Mouse (Mus musculus) CH12.LX (cell line): Measurements from ENCODE around the gene Cln6. TPM values are rescaled to one million over a fixed set of nuclear protein-coding genes. Genes with fewer than 3 reads are reported as not detected.

ENCODE experiments used
- DNase-seq: peaks from one replicate; pipeline ENCODE4 v3.0.0-alpha.2; 2013; ENCODE audit errors: extremely low read depth
- H3K27ac ChIP-seq: 2 replicates; pipeline ENCODE4 v1.5.1; 2012; ENCODE audit warnings: low read depth, mild to moderate bottlenecking, control low read depth, moderate library complexity; ENCODE audit not compliant: insufficient read depth
- H3K27me3 ChIP-seq: replicated peaks from 2 replicates; pipeline ENCODE3; 2012; ENCODE audit warnings: inconsistent platforms
- H3K36me3 ChIP-seq, 2 experiments: replicated peaks in 1 of 2; 2 replicates each; pipeline versions ENCODE3 to v1.6.1; 2012; ENCODE audit warnings: inconsistent platforms in 1 of 2, low read length in 1 of 2, mild to moderate bottlenecking in 1 of 2, mixed read lengths in 1 of 2, moderate library complexity in 1 of 2; ENCODE audit not compliant: control insufficient read depth in 1 of 2, insufficient read depth in 1 of 2
- H3K4me1 ChIP-seq, 2 experiments: 2 replicates each; pipeline ENCODE4 v1.6.1; 2012; ENCODE audit warnings: inconsistent platforms in 1 of 2, moderate library complexity in 1 of 2; ENCODE audit not compliant: insufficient read depth in 2 of 2, control insufficient read depth in 1 of 2
- H3K4me2 ChIP-seq: 2 replicates; pipeline ENCODE4 v1.6.1; 2012; ENCODE audit warnings: low read depth, mild to moderate bottlenecking, control low read depth; ENCODE audit not compliant: poor library complexity, insufficient read depth, severe bottlenecking
- H3K4me3 ChIP-seq, 3 experiments: fragments of 150-350 bp in 1 of 3; sonication (generic) in 1 of 3; replicated peaks in 1 of 3; 2 replicates each; pipeline versions ENCODE3 to v1.5.1; 2011 to 2012; ENCODE audit warnings: low read depth in 2 of 3, low read length in 2 of 3, mild to moderate bottlenecking in 2 of 3, moderate library complexity in 2 of 3, control low read depth in 1 of 3, improper control_type of control experiment in 1 of 3, inconsistent platforms in 1 of 3, mixed read lengths in 1 of 3; ENCODE audit not compliant: poor library complexity in 1 of 3
- H3K79me2 ChIP-seq: replicated peaks from 2 replicates; pipeline ENCODE4 v1.6.1; 2012; ENCODE audit warnings: mild to moderate bottlenecking, moderate library complexity; ENCODE audit not compliant: control insufficient read depth, poor library complexity, insufficient read depth, severe bottlenecking; ENCODE audit errors: extremely low read depth
- H3K9ac ChIP-seq: 2 replicates; pipeline ENCODE4 v1.6.1; 2012; ENCODE audit warnings: low read depth, mild to moderate bottlenecking, control low read depth, moderate library complexity; ENCODE audit not compliant: insufficient read depth
- H3K9me3 ChIP-seq: replicated peaks from 2 replicates; pipeline ENCODE3; 2012; ENCODE audit warnings: low read length, inconsistent platforms, mixed read lengths
- CHD1 ChIP-seq: IDR thresholded peaks from 2 replicates; pipeline ENCODE4 v1.6.1; 2012; ENCODE audit warnings: low read depth, low read length, improper control_type of control experiment, inconsistent platforms
- CHD2 ChIP-seq: IDR thresholded peaks from 2 replicates; pipeline ENCODE4 v1.6.1; 2011; ENCODE audit warnings: low read length, improper control_type of control experiment
- CTCF ChIP-seq, 2 experiments: IDR thresholded peaks in 1 of 2; conservative IDR thresholded peaks in 1 of 2; 2 replicates each; pipeline ENCODE4 v1.5.1; 2011 to 2012; ENCODE audit warnings: low read depth in 2 of 2, low read length in 2 of 2, improper control_type of control experiment in 1 of 2, inconsistent platforms in 1 of 2, mild to moderate bottlenecking in 1 of 2, moderate library complexity in 1 of 2
- E2F4 ChIP-seq: IDR thresholded peaks from 2 replicates; pipeline ENCODE4 v1.6.1; 2011; ENCODE audit warnings: low read depth, low read length, improper control_type of control experiment; ENCODE audit not compliant: insufficient replicate concordance
- EP300 ChIP-seq: IDR thresholded peaks from 2 replicates; pipeline ENCODE4 v1.6.1; 2011; ENCODE audit warnings: low read length, improper control_type of control experiment
- ETS1 ChIP-seq: conservative IDR thresholded peaks from 2 replicates; pipeline ENCODE4 v1.6.1; 2012; ENCODE audit warnings: low read depth, mild to moderate bottlenecking, inconsistent platforms, low read length, improper control_type of control experiment, moderate library complexity
- MAFK ChIP-seq: IDR thresholded peaks from 2 replicates; pipeline ENCODE4 v1.6.1; 2011; ENCODE audit warnings: low read length, improper control_type of control experiment; ENCODE audit not compliant: insufficient replicate concordance
- MAX ChIP-seq: IDR thresholded peaks from 2 replicates; pipeline ENCODE4 v1.6.1; 2011; ENCODE audit warnings: low read length, improper control_type of control experiment
- MAZ ChIP-seq: IDR thresholded peaks from 2 replicates; pipeline ENCODE4 v1.6.1; 2012; ENCODE audit warnings: low read depth, mild to moderate bottlenecking, inconsistent platforms, low read length, improper control_type of control experiment, moderate library complexity
- MEF2A ChIP-seq: IDR thresholded peaks from 2 replicates; pipeline ENCODE4 v1.6.1; 2014; ENCODE audit warnings: low read depth, mild to moderate bottlenecking, inconsistent platforms, low read length, improper control_type of control experiment, borderline replicate concordance
- NELFE ChIP-seq: IDR thresholded peaks from 2 replicates; pipeline ENCODE4 v1.6.1; 2011; ENCODE audit warnings: low read depth, low read length, improper control_type of control experiment
- PAX5 ChIP-seq: IDR thresholded peaks from 2 replicates; pipeline ENCODE4 v1.6.1; 2012; ENCODE audit warnings: low read length, inconsistent platforms, mixed read lengths
- POLR2A ChIP-seq: IDR thresholded peaks from 2 replicates; pipeline ENCODE4 v1.6.1; 2011; ENCODE audit warnings: low read depth, mild to moderate bottlenecking, improper control_type of control experiment, low read length
- TBP ChIP-seq: conservative IDR thresholded peaks from 2 replicates; pipeline ENCODE4 v1.6.1; 2011; ENCODE audit warnings: low read depth, low read length, improper control_type of control experiment
- USF2 ChIP-seq: conservative IDR thresholded peaks from 2 replicates; pipeline ENCODE4 v1.6.1; 2011; ENCODE audit warnings: low read depth, low read length, improper control_type of control experiment
- ZC3H11A ChIP-seq: IDR thresholded peaks from 2 replicates; pipeline ENCODE4 v1.6.1; 2012; ENCODE audit warnings: low read depth, mild to moderate bottlenecking, inconsistent platforms, low read length, improper control_type of control experiment
- dilution Hi-C: fragments of 300-500 bp; cut with MboI; formaldehyde crosslinking; loops from 2 replicates; pipeline ENCODE4 v1.14.3; 2020; ENCODE audit warnings: low sequenced_read_pairs; ENCODE audit not compliant: extremely low pct_unique_long_range_greater_than_20kb, extremely low pct_ligation_motif_present
- in situ Hi-C: fragments of 300-500 bp; cut with MboI; formaldehyde crosslinking; loops from 3 replicates; pipeline ENCODE4 v1.14.3; 2019; ENCODE audit warnings: low sequenced_read_pairs, low pct_ligation_motif_present, low pct_unique_long_range_greater_than_20kb, mixed read lengths
- polyA plus RNA-seq: library from polyadenylated mRNA; unstranded; fragments of >175 nt; gene quantifications from 2 replicates; pipeline ENCODE4 v1.2.1, GENCODE M21; 2012; ENCODE audit warnings: low read depth; ENCODE audit not compliant: insufficient read length
- total RNA-seq, 2 experiments: library from RNA; depleted of rRNA; stranded (reverse); fragments of 300-350 nt in 1 of 2; fragments of >200 nt in 1 of 2; gene quantifications; 2 replicates each; pipeline ENCODE4 v1.2.3; 2012 to 2014

Cln6 gene
- total and polyA plus RNA-seq, 3 experiments: 17.8 to 35.1 (median 25.3) TPM

DNA sequence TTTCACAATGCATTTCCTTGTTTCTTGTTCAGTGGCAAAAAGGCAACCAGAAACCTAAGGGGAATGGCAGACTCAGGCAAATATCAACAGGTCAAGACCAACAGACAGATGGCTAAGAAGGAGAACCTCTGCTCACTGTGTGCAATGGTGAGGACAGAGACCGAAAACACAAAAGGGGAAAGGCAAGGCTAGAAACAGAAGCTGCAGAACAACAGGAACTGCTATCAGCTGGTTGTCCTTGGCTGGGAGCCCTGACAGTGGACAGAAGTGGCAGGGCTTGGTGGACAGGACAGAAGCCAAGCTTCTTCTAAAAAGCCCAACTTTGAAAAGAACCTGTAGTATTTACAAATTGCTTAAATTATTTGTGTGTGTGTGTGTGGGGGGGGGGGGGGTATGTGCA is 55.9 kb downstream of the Cln6 start:
- Histone ChIP-seq H3K4me2 (no peak overlapping the region), H3K4me3 (no peak overlapping the region), H3K9me3 (peaks cover 5% of the 10 kb centered on the region), H3K27ac (no peak overlapping the region), H3K9ac (no peak overlapping the region), H3K36me3 (peaks cover 18 to 65% of the 10 kb centered on the region in 2 experiments), H3K27me3 (no peaks in the 10 kb centered on the region), H3K4me1 (peaks cover 0 to 5% of the 10 kb centered on the region in 2 experiments; a peak in 2 of 4 replicates), H3K79me2 (no peaks in the 10 kb centered on the region)
- dilution Hi-C loops (no loop called here), in situ Hi-C loops (no loop called here)
- DNase-seq: no peak
- no peak for TF ChIP-seq MEF2A
- TF ChIP-seq NELFE: no peak
- TF ChIP-seq TBP: no peak
- TF ChIP-seq E2F4: no peak
- no peak for TF ChIP-seq CHD1
- TF ChIP-seq MAZ: no peak
- no peak for TF ChIP-seq MAFK
- no peak for TF ChIP-seq ZC3H11A
- no peak for TF ChIP-seq EP300
- TF ChIP-seq CHD2: no peak
- TF ChIP-seq USF2: no peak
- no peak for TF ChIP-seq PAX5
- TF ChIP-seq MAX: no peak
- no peak for TF ChIP-seq POLR2A
- TF ChIP-seq ETS1: no peak
- no peak for TF ChIP-seq CTCF (conservative IDR thresholded peaks at IDR 0.05 in 1 of 2, IDR thresholded peaks at IDR 0.05 in 1 of 2; ENCODE audit: low read depth in 2 of 2, low read length in 2 of 2)

Other genes with a start within 250 kb of the Cln6 start
- 0.04 TPM in 1 of 2 replicates, not detected in the other for gene Itga11, start 161.0 kb upstream of the Cln6 start, total RNA-seq (2012; rRNA removed)
- gene Itga11, start 161.0 kb upstream of the Cln6 start, total RNA-seq (2014; rRNA removed): 0.04 TPM in 2 replicates
- 0.26 and 0.31 TPM in 2 replicates for gene Itga11, start 161.0 kb upstream of the Cln6 start, polyA plus RNA-seq
- gene Fem1b, start 26.9 kb upstream of the Cln6 start, total RNA-seq (2012; rRNA removed): 34.6 and 35.6 TPM in 2 replicates
- 30.0 and 30.1 TPM in 2 replicates for gene Fem1b, start 26.9 kb upstream of the Cln6 start, total RNA-seq (2014; rRNA removed)
- 26.6 and 26.8 TPM in 2 replicates for gene Fem1b, start 26.9 kb upstream of the Cln6 start, polyA plus RNA-seq
- not detected in 2 replicates for gene Calml4, start 19.3 kb downstream of the Cln6 start, total RNA-seq (2012; rRNA removed)
- not detected in 2 replicates for gene Calml4, start 19.3 kb downstream of the Cln6 start, total RNA-seq (2014; rRNA removed)
- gene Calml4, start 19.3 kb downstream of the Cln6 start, polyA plus RNA-seq: not detected in 2 replicates
- gene Pias1, start 149.1 kb downstream of the Cln6 start, total RNA-seq (2012; rRNA removed): 8.0 and 9.0 TPM in 2 replicates
- gene Pias1, start 149.1 kb downstream of the Cln6 start, total RNA-seq (2014; rRNA removed): 11.4 and 11.9 TPM in 2 replicates
- gene Pias1, start 149.1 kb downstream of the Cln6 start, polyA plus RNA-seq: 18.1 and 22.7 TPM in 2 replicates